Mouse (Mus musculus) heart, postnatal 0 days (tissue): ENCODE measurements at regions not wholly inside any gene's neighbourhood (a gene's known extent, or its start where the extent isn't known, plus 50 kb on each side); places are given as distances from the start of the nearest gene placed in this dataset.

Experiments used
- CTCF ChIP-seq: IDR thresholded peaks from 2 replicates; pipeline ENCODE4 v1.5.1; 2016; ENCODE audit warnings: antibody characterized with exemption, control low read depth, low read depth
- EP300 ChIP-seq: IDR thresholded peaks from 2 replicates; pipeline ENCODE4 v1.6.1; 2016; ENCODE audit warnings: antibody characterized with exemption, low read depth

DNA sequence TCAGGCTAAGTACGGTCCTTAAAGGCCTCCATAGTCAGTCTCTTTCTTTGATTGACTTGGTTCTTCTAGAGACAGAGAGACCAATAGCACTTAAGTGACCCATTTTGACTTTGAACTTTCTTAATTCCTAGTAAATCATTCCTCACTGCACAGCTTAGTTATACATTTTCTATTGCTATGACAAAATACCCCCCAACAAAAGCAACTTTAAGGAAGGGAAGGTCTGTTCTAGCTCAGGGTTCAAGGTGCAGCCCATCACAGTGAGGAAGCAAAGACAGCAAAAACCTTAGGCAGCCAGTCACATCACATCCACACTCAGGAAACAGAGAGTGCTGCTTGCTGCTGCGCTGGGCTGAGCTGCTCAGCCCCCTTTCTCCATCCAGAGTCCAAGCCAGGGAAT is 241.0 kb downstream of the Suds3 start:
- TF ChIP-seq CTCF (no peak), EP300 (no peak)
